Mouse (Mus musculus): ENCODE data around the gene Kirrel3.

The Kirrel3 gene

DNA sequence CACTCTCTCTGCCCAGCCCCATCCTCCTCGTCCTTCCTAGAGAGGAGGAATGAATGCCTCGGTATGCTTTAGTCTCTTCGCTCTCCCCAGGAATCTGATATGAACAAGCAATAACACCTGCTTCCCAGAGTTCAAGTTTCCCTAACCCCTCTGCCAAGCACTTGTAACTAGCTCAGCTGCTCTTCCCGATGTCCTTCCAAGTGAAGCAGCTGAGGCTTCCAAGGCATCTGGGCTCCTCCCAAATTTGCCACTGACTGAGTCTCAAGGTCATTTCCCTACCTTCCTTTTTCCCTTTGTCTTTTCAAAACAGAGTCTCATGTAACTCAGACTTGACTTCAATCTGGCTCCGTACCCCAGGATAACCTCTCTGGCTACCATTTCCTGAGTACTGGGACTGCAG is 555.8 kb downstream of the Kirrel3 start:
- DNase-seq: no peak

DNA sequence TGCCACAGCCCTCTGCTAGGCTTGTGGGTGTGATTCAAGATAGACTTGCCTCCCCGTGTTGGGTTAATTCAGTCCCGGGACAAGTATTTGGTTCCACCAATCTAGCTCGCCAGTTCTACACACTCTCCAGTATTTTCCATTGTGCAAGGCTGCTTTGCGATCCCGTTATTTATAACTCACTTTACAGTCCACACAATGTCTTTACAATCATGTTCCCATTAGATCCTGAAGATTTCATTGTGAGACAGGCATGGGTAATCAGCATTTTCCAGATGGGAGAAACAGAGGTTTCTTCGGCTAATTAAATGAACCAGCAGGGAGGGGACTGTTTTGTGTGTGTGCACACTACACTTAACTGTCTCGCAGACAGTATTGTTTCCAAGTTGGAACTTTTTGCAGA is 557.9 kb downstream of the Kirrel3 start:
- DNase-seq: no peak

DNA sequence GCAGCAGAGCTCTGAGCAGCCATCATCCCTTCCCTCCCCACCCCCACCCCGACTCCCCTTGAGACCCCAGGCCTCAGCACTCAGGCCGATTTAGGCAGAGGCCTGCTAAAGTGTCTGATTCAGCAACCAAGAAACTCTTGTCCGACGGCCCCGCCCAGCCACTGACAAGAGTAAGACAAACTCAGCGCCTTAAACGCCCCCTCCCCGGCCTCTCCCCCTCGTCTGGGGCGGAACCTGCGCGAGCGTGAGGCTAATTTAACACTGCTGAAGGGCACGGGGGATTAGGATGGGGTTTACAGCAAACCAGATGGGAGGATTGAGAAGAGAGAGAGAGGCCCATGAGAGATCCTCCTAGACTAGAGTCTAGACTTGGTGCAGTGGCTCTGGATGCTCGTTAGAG is 558.8 kb downstream of the Kirrel3 start:
- DNase-seq: peak in 1 of 2 experiments; percentile 39

DNA sequence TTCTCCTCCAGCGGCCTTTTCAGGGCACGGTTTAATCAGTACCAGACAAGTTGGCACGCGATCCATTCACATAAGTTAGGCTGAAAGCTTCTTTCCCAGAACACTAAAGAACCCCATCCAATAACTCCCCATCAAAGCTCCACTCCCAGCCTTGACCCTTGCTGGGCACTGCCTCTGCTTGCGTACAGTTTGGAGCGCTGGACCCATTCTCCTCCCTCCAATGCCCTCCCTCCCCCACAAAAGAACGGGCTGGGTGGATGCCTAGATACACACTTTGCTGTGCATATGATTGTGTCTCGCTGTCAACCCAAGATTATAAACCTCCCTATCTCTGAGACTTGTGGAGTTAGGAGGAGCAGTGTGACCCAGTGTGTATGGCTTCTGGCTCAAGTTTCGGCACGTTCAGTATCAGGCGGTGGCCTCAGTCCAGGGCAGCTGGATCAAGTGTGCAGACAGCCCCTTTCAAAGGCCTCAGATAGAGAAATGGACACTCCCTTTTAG is 559.4 kb downstream of the Kirrel3 start:
- DNase-seq: peak in 1 of 2 experiments; percentile 43

DNA sequence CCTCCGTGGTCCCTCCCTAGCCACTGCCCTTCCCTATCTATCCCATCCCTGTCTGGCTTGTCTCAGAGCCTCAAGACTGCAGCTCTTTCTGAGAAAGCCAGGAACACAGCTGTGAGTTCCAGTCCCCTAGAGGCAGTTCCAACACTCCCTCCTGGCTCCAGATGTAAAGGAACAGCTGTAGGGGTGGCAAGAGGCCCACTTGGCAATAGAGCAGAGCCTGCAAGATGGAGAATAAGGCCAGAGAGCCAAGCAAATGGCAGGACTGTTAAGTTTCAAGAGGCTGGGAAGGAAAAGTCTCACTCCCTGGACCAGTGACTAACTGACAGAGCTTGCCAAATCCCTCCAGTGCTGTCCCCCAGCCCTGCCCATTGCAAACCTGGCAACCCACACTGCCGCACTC is 560.1 kb downstream of the Kirrel3 start:
- peak; percentile 32 to 59 for DNase-seq

DNA sequence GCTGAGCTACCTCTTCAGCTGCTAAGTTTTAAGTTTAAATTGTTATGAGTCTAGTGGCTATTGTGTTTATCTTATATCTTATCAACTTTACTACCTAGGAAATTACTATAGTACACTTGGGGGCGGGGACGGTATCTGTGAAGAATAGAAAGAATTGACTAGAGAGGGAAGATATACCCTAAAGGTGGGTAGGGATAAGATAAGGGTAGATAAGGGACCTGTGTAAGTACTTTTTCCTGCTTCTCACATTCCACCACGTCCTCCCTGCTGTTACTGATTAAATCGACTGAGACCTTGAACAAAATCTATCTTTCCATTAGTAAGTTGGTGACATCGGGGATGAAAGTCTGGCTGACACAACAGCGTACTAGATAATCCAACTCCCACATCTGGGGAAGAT is 562.8 kb downstream of the Kirrel3 start:
- DNase-seq: no peak

DNA sequence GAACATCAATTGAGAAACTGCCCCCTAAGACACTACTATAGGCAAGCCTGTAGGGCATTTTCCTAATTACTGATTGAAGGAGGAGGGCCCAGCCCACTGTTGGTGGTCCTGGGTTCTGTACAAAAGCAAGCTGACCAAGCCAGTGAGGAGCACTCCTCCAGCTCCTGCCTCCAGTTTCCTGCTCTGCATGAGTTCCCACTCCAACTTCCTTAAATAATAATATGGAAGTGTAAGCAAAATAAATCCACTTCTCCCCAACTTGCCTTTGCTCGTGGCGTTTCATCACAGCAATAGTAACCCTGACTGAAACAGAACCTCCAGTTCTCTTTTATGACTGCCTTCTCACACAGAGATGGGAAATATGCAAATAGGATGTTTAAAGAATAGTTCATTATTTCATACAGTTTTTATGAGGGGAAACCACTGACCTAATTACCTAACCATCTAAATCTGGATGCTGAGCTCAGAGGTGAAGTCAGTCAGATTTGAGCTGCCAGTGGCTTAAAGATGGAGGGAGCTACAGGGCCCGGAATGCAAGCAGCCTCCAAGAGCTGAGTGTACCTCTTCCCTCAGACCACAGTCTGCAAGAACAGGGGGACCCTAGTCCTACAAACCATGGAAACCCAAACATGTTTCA is 564.3 kb downstream of the Kirrel3 start:
- DNase-seq: no peak

DNA sequence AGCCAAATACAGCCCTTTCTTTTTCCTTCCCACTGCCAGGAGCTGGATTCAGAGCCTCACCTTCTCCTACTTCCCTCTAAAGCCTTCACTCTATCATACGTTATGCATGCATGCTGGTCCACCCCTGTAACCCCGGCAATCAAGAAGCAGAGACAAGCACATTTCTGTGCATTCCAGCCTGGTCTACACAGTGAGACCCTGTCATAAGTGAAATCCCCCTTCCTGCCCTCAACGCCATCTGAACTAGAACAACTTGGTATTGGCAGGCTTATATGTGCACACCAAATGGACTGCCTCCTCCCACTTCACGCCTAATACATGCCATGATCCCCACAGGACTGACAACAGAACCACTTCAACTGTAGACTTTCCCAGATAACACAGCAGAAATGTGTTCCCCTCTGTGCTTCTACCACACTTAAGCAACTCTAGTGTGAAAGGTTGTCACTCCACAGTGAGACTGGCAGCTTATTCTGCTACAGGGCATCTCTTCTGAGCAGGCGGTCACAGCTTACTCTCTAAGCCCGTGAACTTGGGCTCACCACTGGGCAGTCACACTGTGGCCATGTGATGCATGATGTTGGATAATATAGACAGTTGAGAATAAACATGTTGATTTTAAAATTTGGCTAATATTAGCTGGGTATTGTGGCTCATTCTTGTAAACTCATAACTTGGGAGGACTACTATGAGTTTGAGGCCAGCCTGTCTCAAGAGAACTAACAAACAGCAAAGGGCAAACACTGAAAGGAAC is 565.2 kb downstream of the Kirrel3 start:
- no peak for DNase-seq

DNA sequence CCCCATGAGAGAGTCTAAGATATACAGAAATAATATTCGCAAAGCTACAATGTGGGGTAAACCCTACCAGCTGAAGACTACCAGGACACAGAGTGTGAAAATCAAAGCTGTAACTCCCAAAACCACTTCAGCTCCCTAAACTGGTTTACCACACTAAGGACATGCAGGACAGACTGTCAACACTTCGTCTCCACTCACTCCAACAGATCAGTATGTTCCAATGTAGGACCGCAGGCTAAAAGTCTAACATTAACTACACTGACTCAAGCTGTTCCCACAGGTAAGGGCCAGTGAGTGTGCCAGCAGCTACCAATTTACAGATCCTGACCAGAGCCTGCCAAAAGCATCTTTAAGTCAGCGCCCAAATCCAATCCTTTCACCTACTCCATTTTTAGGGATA is 566.0 kb downstream of the Kirrel3 start:
- DNase-seq: peak; percentile 24 to 63

DNA sequence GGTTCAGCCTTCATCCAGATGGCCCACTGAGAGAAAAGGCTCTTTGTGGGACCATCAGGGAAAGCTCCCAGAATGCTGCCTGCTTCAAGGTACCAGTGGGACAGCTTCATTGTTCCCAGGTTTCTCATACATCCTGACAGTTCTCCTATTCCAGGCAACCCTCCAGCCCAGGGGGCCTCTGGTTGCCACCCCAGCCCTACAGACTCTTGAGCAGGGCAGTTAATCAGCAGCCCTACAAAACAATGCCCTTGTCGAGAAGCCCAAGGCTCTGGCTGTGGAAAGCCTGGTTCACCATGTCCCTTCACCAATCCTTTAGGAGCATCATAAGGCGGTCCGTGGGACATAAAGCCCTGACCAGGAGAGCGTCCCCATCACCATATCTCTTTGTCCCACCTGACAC is 567.0 kb downstream of the Kirrel3 start:
- DNase-seq: no peak

DNA sequence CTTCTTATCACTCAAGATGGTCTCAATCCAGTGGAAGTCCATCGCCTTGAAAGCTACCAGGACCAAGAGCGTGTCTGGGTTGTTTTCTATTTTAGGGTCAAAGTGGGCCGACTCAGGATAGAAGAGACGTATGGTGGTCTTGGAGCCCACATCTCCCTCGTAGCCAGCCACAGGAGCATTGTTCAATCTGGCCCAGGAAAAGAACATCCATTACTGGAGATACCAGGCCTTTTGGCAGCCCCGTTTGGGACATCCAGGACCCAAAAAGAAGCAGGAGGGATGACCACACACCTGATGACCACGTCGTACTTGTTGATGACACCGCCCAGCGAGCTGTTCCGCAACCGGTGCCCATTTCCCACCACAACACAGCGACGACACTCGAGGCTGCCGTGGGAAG is 567.4 kb downstream of the Kirrel3 start:
- no peak for DNase-seq

DNA sequence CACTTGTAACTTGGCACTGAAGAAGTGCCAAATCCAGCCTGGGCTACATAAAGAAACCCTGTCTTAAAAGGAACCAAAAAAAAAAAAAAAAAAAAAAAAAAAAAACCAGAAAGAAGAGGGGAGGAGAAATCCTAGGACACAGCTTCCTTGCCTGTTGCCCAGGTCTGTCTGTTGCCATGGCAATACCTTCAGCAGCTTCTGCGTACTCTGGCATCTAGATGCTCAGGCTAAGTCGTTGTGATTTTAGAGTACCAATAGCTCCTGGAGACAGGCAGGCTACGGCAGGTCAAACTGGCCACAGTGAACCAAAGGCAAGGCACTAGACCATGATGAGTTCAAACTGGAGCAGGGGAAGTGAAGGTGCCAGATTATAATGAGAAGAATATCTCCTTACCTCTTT is 568.0 kb downstream of the Kirrel3 start:
- DNase-seq: no peak

DNA sequence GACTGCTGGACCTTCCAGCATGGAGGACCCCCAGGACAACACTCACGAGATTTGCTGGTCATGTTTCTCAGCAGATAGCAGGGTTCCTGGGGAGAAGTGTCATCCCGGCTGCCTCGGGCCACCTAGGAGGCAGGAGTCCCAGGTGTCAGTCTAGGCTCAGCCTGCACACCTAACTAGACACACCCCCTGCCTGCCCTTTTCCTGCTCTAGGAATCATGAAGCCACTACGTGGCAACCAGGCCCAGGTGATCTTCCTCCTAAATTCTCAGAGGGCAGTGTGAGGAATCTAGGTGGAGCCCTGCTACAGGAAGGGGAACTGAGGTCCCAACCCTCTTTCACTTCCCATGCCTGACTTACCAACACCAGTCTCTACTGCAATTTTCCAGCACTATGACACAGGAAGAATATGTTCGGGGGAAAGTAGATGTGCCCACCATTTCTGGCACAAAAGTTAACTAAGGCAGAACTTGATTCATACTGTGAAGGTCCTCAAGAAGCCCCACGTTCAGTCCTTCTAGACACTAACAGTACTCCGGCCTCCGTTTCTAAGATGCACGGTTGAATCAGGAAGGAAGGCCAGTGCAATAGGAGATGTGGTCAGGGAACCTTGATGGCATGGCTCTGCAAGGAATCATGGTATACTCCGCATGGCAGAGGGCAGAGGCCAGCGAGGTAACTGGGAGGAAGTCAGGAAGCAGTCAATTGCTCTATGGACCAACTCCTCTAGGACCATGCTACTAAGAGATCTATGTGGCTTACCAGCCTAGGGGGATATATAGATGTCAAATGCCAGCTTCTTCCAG is 570.0 kb downstream of the Kirrel3 start:
- no peak for DNase-seq

DNA sequence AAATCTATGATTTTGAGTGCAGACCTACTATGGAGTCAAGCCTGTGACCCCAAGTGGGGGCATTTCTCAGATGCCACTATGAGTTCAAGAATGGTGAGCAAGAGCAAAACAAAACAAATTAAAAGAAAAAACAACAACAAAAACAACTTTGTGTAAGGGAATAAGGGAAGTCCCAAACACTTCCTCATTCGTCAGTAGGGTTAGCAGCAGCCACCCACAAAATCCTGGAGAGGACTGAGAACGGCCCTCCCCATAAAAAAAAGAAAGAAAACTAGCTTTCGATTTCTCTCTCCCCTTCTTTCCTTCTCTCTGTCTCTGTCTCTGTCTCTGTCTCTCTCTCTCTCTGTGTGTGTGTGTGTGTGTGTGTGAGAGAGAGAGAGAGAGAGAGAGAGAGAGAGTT is 570.9 kb downstream of the Kirrel3 start:
- DNase-seq: no peak

DNA sequence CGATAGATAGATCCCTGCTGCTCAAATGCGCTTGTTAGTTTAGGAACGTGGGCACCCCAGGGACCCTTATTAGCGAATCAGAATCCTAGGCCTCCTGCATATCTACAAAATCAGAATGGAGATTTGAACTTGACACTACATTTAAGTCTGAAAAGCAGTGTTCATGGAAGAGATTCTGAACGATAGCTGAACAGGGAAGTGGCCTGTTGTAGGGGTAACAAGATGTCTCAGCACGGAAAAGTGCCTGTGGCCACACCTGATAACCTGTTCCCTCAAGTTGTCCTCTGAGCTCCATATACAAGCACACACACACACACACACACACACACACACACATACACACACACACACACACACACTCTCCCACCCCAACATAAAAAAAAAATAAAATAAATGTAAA is 571.9 kb downstream of the Kirrel3 start:
- no peak for DNase-seq

DNA sequence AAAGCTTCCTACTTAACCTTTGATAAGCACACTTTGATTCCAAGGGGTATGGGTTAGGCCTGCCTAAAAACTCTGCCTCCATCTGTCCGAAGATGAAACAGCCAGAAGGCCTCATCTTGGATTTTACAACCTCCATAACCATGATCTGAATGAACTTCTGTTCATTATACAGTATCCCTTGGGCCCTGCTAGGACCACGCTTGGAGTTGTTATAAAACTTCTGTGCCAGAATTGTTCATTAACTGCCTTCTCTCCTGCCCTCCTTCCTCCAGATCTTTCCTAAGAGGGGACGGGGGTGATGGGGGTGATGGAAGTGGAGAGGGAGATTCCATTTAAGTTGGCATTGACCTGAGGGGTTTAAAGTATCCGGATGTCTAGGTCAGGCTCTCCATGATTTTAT is 572.5 kb downstream of the Kirrel3 start:
- DNase-seq: no peak

DNA sequence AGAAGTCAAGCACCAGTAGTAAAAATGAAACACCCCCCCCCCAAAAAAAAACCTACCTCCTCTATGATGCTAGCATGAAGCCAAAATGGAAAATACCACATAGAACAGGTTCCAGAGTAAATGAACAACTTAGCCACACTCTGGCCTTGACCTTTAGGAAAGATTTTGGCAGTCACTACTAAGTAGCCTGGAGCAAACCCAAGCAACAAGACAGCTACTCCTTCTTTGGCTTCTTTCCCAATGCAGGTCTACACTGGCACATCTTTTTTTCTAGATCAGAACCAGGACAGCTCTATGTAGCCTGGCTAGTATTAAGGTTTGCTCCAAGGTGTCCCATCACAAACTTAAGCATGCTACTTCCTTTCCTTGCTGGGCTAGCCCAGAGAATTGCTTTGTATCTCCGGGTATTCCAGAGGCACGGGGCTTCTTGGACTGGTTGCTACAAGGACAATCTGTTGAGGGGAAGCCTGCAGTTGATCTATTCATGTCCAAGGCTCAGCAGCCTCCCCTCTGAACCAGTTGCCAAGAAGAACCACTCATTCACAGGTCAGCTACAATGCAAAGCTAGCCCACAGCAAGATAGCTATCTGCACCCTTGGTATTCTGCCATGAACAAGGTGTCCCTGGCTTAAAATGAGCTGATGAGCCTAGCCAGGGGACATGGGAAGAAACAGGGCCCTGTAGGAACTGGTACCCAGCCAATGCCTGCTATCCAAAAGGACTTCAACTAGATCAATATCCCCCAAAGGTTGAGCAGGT is 573.1 kb downstream of the Kirrel3 start:
- peak; percentile 53 to 67 for DNase-seq

DNA sequence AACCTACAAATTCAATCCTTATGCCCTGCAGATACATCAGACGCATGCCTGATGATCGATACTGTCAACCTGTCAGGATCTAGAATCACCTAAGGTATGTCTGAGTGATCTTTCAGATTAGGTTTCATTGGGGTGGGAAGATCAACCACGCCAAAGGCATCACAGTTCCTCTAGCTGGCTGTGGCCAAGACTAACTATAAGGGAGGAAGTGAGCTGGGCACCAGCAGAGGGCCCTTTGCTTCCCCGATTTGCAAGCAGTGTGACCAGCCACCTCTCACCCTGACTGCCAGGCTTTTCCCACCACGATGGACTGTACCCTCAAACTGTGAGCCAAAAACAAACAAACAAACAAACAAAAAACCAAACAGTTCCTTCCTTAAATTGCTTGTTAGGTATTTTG is 574.2 kb downstream of the Kirrel3 start:
- no peak for DNase-seq

DNA sequence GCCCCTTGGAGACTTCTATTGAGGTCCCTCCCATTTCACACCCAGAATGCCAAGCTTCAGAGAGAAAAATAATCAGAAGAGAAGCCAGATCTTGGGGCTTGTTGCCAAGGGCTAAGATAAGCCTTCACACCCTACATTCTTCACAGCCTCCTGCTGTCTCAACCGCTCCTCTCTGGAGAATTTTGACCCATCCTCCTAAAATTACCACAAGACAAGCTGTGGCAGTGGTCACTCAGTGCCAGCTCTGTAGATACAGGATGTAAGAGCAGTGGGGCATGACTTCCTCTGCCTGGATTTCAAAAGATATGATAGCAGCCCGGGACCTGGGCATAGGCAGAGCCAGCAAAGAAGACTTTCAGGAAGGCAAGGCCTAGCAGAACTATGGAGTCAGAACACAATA is 575.8 kb downstream of the Kirrel3 start:
- DNase-seq: no peak

Data from kidney, postnatal 25 days (tissue).